Mouse (Mus musculus) cerebellum, adult 2 months (tissue): ENCODE results near the gene Psd.

ENCODE experiments used
- CTCF ChIP-seq: fragments of 200-500 bp; IDR thresholded peaks from 2 replicates; pipeline ENCODE4 v1.5.1; 2011; ENCODE audit warnings: low read depth, mild to moderate bottlenecking, control low read depth, low read length, moderate library complexity, borderline replicate concordance; ENCODE audit not compliant: insufficient read depth
- POLR2A ChIP-seq: fragments of 200-500 bp; IDR thresholded peaks from 2 replicates; pipeline ENCODE4 v1.6.1; 2011; ENCODE audit warnings: low read length, control low read depth, borderline replicate concordance; ENCODE audit not compliant: insufficient read depth

GRCm38 (mm10) chr19:46308706-46309435, 18.1 kb downstream of the Psd start:
- TF ChIP-seq CTCF (peak; percentile 95), POLR2A (peak; percentile 69)
